Mouse (Mus musculus) intestine, embryonic 14.5 days (tissue): Measurements from ENCODE around the gene Prkrip1. TPM values are rescaled to one million over a fixed set of nuclear protein-coding genes. Genes with fewer than 3 reads are reported as not detected.
"Not testable (repeated sequence)": the region's sequence is repeated elsewhere in the genome, so short reads cannot be mapped to it uniquely, and the experiment has no call there.

ENCODE experiments used
- ATAC-seq: fragments of 200-750 bp; cut with Nextera tagmentation; replicated peaks from 2 replicates; pipeline ENCODE4 v1.8.0; 2017; ENCODE audit warnings: low read depth, moderate number of reproducible peaks, moderate TSS enrichment, moderate library complexity; ENCODE audit not compliant: low FRiP score, low TSS enrichment
- DNase-seq: peaks from one replicate; pipeline ENCODE4 v3.0.0-alpha.2; 2018; ENCODE audit warnings: low spot score
- H3K27ac ChIP-seq: fragments of 300-500 bp; sonication (generic); 2 replicates; pipeline ENCODE4 v1.5.1; 2014; ENCODE audit warnings: low read depth, mild to moderate bottlenecking, control low read depth
- H3K27me3 ChIP-seq: fragments of 300-500 bp; sonication (generic); replicated peaks from 2 replicates; pipeline ENCODE4 v1.6.1; 2014; ENCODE audit warnings: low read length, control low read depth; ENCODE audit not compliant: control insufficient read depth, insufficient read depth
- H3K36me3 ChIP-seq: fragments of 300-500 bp; sonication (generic); 2 replicates; pipeline ENCODE4 v1.6.1; 2014; ENCODE audit warnings: low read length, control low read depth; ENCODE audit not compliant: control insufficient read depth, insufficient read depth
- H3K4me1 ChIP-seq: fragments of 300-500 bp; sonication (generic); replicated peaks from 2 replicates; pipeline ENCODE4 v1.6.1; 2014; ENCODE audit warnings: low read length, control low read depth, mixed read lengths; ENCODE audit not compliant: control insufficient read depth, insufficient read depth
- H3K4me2 ChIP-seq: fragments of 300-500 bp; sonication (generic); 2 replicates; pipeline ENCODE4 v1.6.1; 2014; ENCODE audit warnings: low read length
- H3K4me3 ChIP-seq: fragments of 300-500 bp; sonication (generic); 2 replicates; pipeline ENCODE4 v1.5.1; 2014; ENCODE audit warnings: low read depth, low read length, control low read depth, mixed read lengths
- H3K9ac ChIP-seq: fragments of 300-500 bp; sonication (generic); 2 replicates; pipeline ENCODE4 v1.6.1; 2014; ENCODE audit warnings: mild to moderate bottlenecking, low read length
- H3K9me3 ChIP-seq: fragments of 300-500 bp; sonication (generic); 2 replicates; pipeline ENCODE4 v1.6.1; 2016; ENCODE audit warnings: low read length, control low read depth; ENCODE audit not compliant: control insufficient read depth
- WGBS: fragments of 180-500 bp; shearing (Covaris S2); extraction: QIAGEN DNeasy Blood & Tissue Kit; methylation state at CpG from one replicate; pipeline ENCODE4 v1.1.7; 2014; 5-methylcytosine and 5-hydroxymethylcytosine counted together
- polyA plus RNA-seq: library from polyadenylated mRNA; unstranded; fragments of >200 nt; fragmentation: Nextera tagmentation; extraction: Ambion mirVana; gene quantifications from 2 replicates; pipeline ENCODE4 v1.2.1, GENCODE M21; 2014

Prkrip1 gene
- polyA plus RNA-seq, 1 experiment from 2014 or later = 42.0 TPM

GRCm38 (mm10) chr5:136215958-136216357 is 17.2 kb upstream of the Prkrip1 start:
- 75% methylated on average over 5 of the region's 5 CpGs for WGBS
- DNase-seq (no peak), ATAC-seq (no peak)
- H3K27ac ChIP-seq = no peak overlapping the region
- H3K4me1 ChIP-seq = no peaks in the 10 kb centered on the region
- no peaks in the 10 kb centered on the region for H3K27me3 ChIP-seq
- H3K4me2 ChIP-seq = no peak overlapping the region
- H3K36me3 ChIP-seq = no peaks in the 10 kb centered on the region
- no peak overlapping the region for H3K9ac ChIP-seq
- no peak overlapping the region for H3K4me3 ChIP-seq
- H3K9me3 ChIP-seq = no peaks in the 10 kb centered on the region

- Histone ChIP-seq H3K4me1 (no peaks in the 10 kb centered on the region), H3K27me3 (no peaks in the 10 kb centered on the region), H3K4me3 (no peak overlapping the region), H3K27ac (no peak overlapping the region), H3K9ac (no peak overlapping the region), H3K9me3 (no peaks in the 10 kb centered on the region), H3K36me3 (no peaks in the 10 kb centered on the region), H3K4me2 (no peak overlapping the region)
- 87% methylated on average over 3 of the region's 3 CpGs for WGBS
- no peak for ATAC-seq
- no peak for DNase-seq
Observed at GRCm38 (mm10) chr5:136215211-136215610, 16.4 kb upstream of the Prkrip1 start.

GRCm38 (mm10) chr5:136213716-136214115 is 15.0 kb upstream of the Prkrip1 start:
- 82% methylated on average over 5 of the region's 5 CpGs for WGBS
- no peak for DNase-seq
- no peak overlapping the region for H3K27ac ChIP-seq
- no peaks in the 10 kb centered on the region for H3K27me3 ChIP-seq
- no peak overlapping the region for H3K4me2 ChIP-seq
- no peaks in the 10 kb centered on the region for H3K9me3 ChIP-seq
- no peak overlapping the region for H3K4me3 ChIP-seq
- no peak overlapping the region for H3K9ac ChIP-seq
- no peak for ATAC-seq
- H3K36me3 ChIP-seq = no peaks in the 10 kb centered on the region
- H3K4me1 ChIP-seq = no peaks in the 10 kb centered on the region

GRCm38 (mm10) chr5:136212716-136213115 is 14.0 kb upstream of the Prkrip1 start:
- H3K9me3 ChIP-seq = no peaks in the 10 kb centered on the region
- no peaks in the 10 kb centered on the region for H3K4me1 ChIP-seq
- no peak overlapping the region for H3K27ac ChIP-seq
- H3K36me3 ChIP-seq = no peaks in the 10 kb centered on the region
- H3K27me3 ChIP-seq = no peaks in the 10 kb centered on the region
- no peak overlapping the region for H3K9ac ChIP-seq
- H3K4me3 ChIP-seq = no peak overlapping the region
- H3K4me2 ChIP-seq = no peak overlapping the region
- ATAC-seq (no peak), DNase-seq (no peak)
- WGBS = 90% methylated on average over 11 of the region's 11 CpGs

GRCm38 (mm10) chr5:136211341-136212102 is 12.8 kb upstream of the Prkrip1 start:
- not testable (repeated sequence) for H3K36me3 ChIP-seq, H3K4me3 ChIP-seq, H3K9me3 ChIP-seq, ATAC-seq, DNase-seq, H3K4me1 ChIP-seq, H3K9ac ChIP-seq, H3K27me3 ChIP-seq, H3K27ac ChIP-seq, H3K4me2 ChIP-seq
- 90% methylated on average over 14 of the region's 14 CpGs for WGBS

GRCm38 (mm10) chr5:136210549-136210948 is 11.8 kb upstream of the Prkrip1 start:
- Histone ChIP-seq H3K4me3 (no peak overlapping the region), H3K4me2 (no peak overlapping the region), H3K9me3 (no peaks in the 10 kb centered on the region), H3K9ac (no peak overlapping the region), H3K27me3 (no peaks in the 10 kb centered on the region), H3K27ac (no peak overlapping the region), H3K36me3 (no peaks in the 10 kb centered on the region), H3K4me1 (no peaks in the 10 kb centered on the region)
- no peak for DNase-seq
- no peak for ATAC-seq
- WGBS = 66% methylated on average over 5 of the region's 5 CpGs

- ATAC-seq (0 out of 2 replicates have a peak, but pooled peaks have one; percentile 51), DNase-seq (peak; percentile 81)
- H3K9ac ChIP-seq = no peak overlapping the region
- no peaks in the 10 kb centered on the region for H3K27me3 ChIP-seq
- no peak overlapping the region for H3K4me2 ChIP-seq
- peaks cover 6% of the 10 kb centered on the region for H3K4me1 ChIP-seq
- H3K27ac ChIP-seq = no peak overlapping the region
- WGBS = 33% methylated on average over 7 of the region's 7 CpGs
- no peak overlapping the region for H3K4me3 ChIP-seq
- peaks cover 3% of the 10 kb centered on the region for H3K36me3 ChIP-seq
- no peaks in the 10 kb centered on the region; the same call in 1 of the 2 replicates for H3K9me3 ChIP-seq
Observed at GRCm38 (mm10) chr5:136201832-136202231, 3.1 kb upstream of the Prkrip1 start.

- peaks cover 6% of the 10 kb centered on the region for H3K4me1 ChIP-seq
- H3K27ac ChIP-seq = peak overlapping the region; percentile 67; the same call in 1 of the 2 replicates
- H3K4me3 ChIP-seq = peak overlapping the region; percentile 95
- peaks cover 26% of the 10 kb centered on the region for H3K36me3 ChIP-seq
- ATAC-seq = no peak
- H3K9ac ChIP-seq = peak overlapping the region; percentile 89
- DNase-seq = no peak
- 35% methylated on average over 11 of the region's 11 CpGs for WGBS
- H3K4me2 ChIP-seq = peak overlapping the region; percentile 96
- no peaks in the 10 kb centered on the region for H3K27me3 ChIP-seq
- H3K9me3 ChIP-seq = no peaks in the 10 kb centered on the region; the same call in 1 of the 2 replicates
Observed at GRCm38 (mm10) chr5:136199526-136199925, 763 bp upstream of the Prkrip1 start.

- DNase-seq = no peak
- WGBS = 84% methylated on average over 7 of the region's 7 CpGs
- no peaks in the 10 kb centered on the region for H3K27me3 ChIP-seq
- no peaks in the 10 kb centered on the region for H3K9me3 ChIP-seq
- H3K4me2 ChIP-seq = no peak overlapping the region
- peaks cover 88% of the 10 kb centered on the region for H3K36me3 ChIP-seq
- no peak overlapping the region for H3K27ac ChIP-seq
- no peaks in the 10 kb centered on the region for H3K4me1 ChIP-seq
- H3K9ac ChIP-seq = no peak overlapping the region
- no peak overlapping the region for H3K4me3 ChIP-seq
- ATAC-seq = no peak
Observed at GRCm38 (mm10) chr5:136191870-136192269, 6.9 kb downstream of the Prkrip1 start.
